Mouse (Mus musculus) hematopoietic stem cell, adult 5-6 weeks (primary cell): ENCODE results near the gene Sectm1a. TPM values are rescaled to one million over a fixed set of nuclear protein-coding genes. Genes with fewer than 3 reads are reported as not detected.

ENCODE experiments used
- ATAC-seq, 2 experiments: fragments of 125-278 bp in 1 of 2; replicated peaks in 1 of 2; 2 replicates each; pipeline ENCODE4 v1.8.0; 2016 to 2017; ENCODE audit warnings: inconsistent platforms in 2 of 2, mild to moderate bottlenecking in 2 of 2, moderate number of reproducible peaks in 2 of 2, low read depth in 1 of 2, moderate TSS enrichment in 1 of 2; ENCODE audit not compliant: low FRiP score in 2 of 2, poor library complexity in 2 of 2, severe bottlenecking in 2 of 2, insufficient read depth in 1 of 2, low TSS enrichment in 1 of 2
- total RNA-seq: library from RNA; stranded (forward); fragments of 172-1452, 232-1000 nt; gene quantifications from 2 replicates; pipeline ENCODE4 v1.2.3, GENCODE M21; 2017

Sectm1a gene
- total RNA-seq, 1 experiment from 2014 or later = not detected

GRCm38 (mm10) chr11:121024163-121024562, 56.9 kb downstream of the Sectm1a start:
- no peak for ATAC-seq

- no peak for ATAC-seq
Observed at GRCm38 (mm10) chr11:121019501-121019900, 61.5 kb downstream of the Sectm1a start.

GRCm38 (mm10) chr11:121017703-121018102, 63.3 kb downstream of the Sectm1a start:
- ATAC-seq = peak; percentile 74

Other genes starting within 250 kb of the Sectm1a start
- gene Ccdc57, start 148.3 kb downstream of the Sectm1a start, total RNA-seq = 9.2 and 10.0 TPM in 2 replicates
- 2.0 and 8.8 TPM in 2 replicates for gene Slc16a3, start 132.7 kb downstream of the Sectm1a start, total RNA-seq
- gene Csnk1d, start 89.9 kb downstream of the Sectm1a start, total RNA-seq = 97.6 and 158 TPM in 2 replicates
- 2.5 and 3.2 TPM in 2 replicates for gene Cd7, start 41.8 kb downstream of the Sectm1a start, total RNA-seq
- gene Sectm1b, start 17.7 kb downstream of the Sectm1a start, total RNA-seq = not detected in 2 replicates
- gene Tex19.2, start 37.5 kb upstream of the Sectm1a start, total RNA-seq = not detected in 2 replicates
- gene Tex19.1, start 64.9 kb upstream of the Sectm1a start, total RNA-seq = not detected in 2 replicates
- gene Uts2r, start 79.1 kb upstream of the Sectm1a start, total RNA-seq = not detected in 2 replicates
- 9.6 and 12.0 TPM in 2 replicates for gene Hexdc, start 123.2 kb upstream of the Sectm1a start, total RNA-seq
- gene Ogfod3, start 123.5 kb upstream of the Sectm1a start, total RNA-seq = 3.6 and 10.6 TPM in 2 replicates
- 26.7 and 47.8 TPM in 2 replicates for gene Cybc1, start 148.1 kb upstream of the Sectm1a start, total RNA-seq
- gene Narf, start 156.0 kb upstream of the Sectm1a start, total RNA-seq = 27.1 and 28.9 TPM in 2 replicates
- 20.8 and 34.6 TPM in 2 replicates for gene Foxk2, start 178.8 kb upstream of the Sectm1a start, total RNA-seq